Mouse (Mus musculus) testis, adult 2 months (tissue): ENCODE results near the gene Filip1l.

Experiments
- CTCF ChIP-seq: fragments of 200-500 bp; IDR thresholded peaks from 2 replicates; pipeline ENCODE4 v1.5.1; 2012; ENCODE audit warnings: low read depth, mild to moderate bottlenecking, inconsistent platforms, low read length, moderate library complexity; ENCODE audit not compliant: control insufficient read depth, insufficient read depth, insufficient replicate concordance
- POLR2A ChIP-seq: fragments of 200-500 bp; IDR thresholded peaks from 2 replicates; pipeline ENCODE4 v1.6.1; 2012; ENCODE audit warnings: low read depth, mild to moderate bottlenecking, inconsistent platforms, low read length, moderate library complexity; ENCODE audit not compliant: control insufficient read depth

DNA sequence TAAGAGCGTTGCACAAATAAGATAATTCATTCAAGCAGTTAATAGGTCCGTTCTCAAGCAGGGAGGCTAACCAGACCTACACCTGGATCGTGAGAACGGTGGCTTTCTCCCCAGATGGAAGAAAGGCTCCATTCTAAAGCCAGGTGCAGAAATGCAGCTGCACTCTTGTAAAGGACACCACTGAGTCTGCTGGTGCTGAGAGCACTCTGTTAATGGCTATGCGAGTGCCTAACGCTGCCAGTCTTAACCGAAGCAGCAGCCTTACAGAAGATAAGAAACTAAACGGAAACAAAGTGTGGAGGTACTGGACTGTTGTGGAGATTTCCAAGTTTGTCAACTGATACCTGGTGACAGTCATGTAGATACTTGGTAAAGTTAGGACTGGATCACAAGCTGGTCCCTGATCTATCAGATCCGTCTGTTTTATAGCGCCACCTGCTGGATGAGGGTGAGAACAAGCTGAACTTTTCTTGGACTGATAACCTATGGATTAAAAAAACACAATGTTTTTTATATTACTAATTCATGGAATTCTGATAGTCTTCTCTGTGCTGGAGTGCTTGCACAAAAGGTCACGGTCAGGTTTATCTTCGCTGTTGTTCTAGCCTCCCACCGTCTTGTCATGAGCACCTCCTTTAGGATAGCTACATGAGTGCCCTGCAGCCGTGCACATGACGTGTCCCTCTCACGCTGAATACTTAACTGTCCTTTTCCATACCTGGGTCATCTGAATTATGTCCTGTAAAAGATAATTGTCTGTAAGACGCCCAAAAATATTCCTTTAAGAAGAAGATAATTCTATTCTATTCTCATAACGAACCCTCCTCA, 45.7 kb downstream of the Filip1l start:
- TF ChIP-seq CTCF (peak; percentile 22; the same call in 1 of the 2 replicates), POLR2A (no peak)
